Mouse (Mus musculus) CD4-positive, CD25-positive, alpha-beta regulatory T cell, adult 4 months (primary cell): ENCODE data around the gene Rora. TPM values are rescaled to one million over a fixed set of nuclear protein-coding genes. Genes with fewer than 3 reads are reported as not detected.
A peak's percentile ranks its signal among the peaks of the same experiment; 100 is the strongest.

Experiments used
- ATAC-seq: one replicate; pipeline ENCODE4 v1.8.0; 2017
- polyA plus RNA-seq, 2 experiments: library from polyadenylated mRNA; unstranded; fragments of 100-300 nt; shearing (Covaris generic); gene quantifications; one replicate each; pipeline ENCODE4 v1.2.1; 2017

Rora gene
- polyA plus RNA-seq, 2 experiments from 2014 or later = 35.6 to 42.4 TPM

GRCm38 (mm10) chr9:69367055-69367454 is 713.5 kb downstream of the Rora start:
- no peak for ATAC-seq

- peak; percentile 89 for ATAC-seq
Measured at GRCm38 (mm10) chr9:69368071-69368470, 714.5 kb downstream of the Rora start.

- ATAC-seq = no peak
Measured at GRCm38 (mm10) chr9:69371046-69371724, 717.6 kb downstream of the Rora start.

GRCm38 (mm10) chr9:69372871-69373270 is 719.3 kb downstream of the Rora start:
- ATAC-seq = no peak

- ATAC-seq = no peak
Measured at GRCm38 (mm10) chr9:69376982-69377653, 723.5 kb downstream of the Rora start.

- no peak for ATAC-seq
Measured at GRCm38 (mm10) chr9:69377654-69378045, 724.1 kb downstream of the Rora start.

- no peak for ATAC-seq
Measured at GRCm38 (mm10) chr9:69380546-69380945, 727.0 kb downstream of the Rora start.

GRCm38 (mm10) chr9:69381741-69382140 is 728.2 kb downstream of the Rora start:
- ATAC-seq = no peak

GRCm38 (mm10) chr9:69384475-69384874 is 730.9 kb downstream of the Rora start:
- no peak for ATAC-seq

- ATAC-seq = no peak
Measured at GRCm38 (mm10) chr9:69384905-69385304, 731.3 kb downstream of the Rora start.

- no peak for ATAC-seq
Measured at GRCm38 (mm10) chr9:69387296-69387695, 733.7 kb downstream of the Rora start.

GRCm38 (mm10) chr9:69390631-69391030 is 737.0 kb downstream of the Rora start:
- ATAC-seq = no peak

GRCm38 (mm10) chr9:69394234-69394633 is 740.6 kb downstream of the Rora start:
- ATAC-seq = no peak

- peak; percentile 38 for ATAC-seq
Measured at GRCm38 (mm10) chr9:69397432-69397759, 743.8 kb downstream of the Rora start.

GRCm38 (mm10) chr9:69397760-69398452 is 744.3 kb downstream of the Rora start, which contains the start of gene Ice2:
Gene Ice2 (plus strand): TSS chr9:69397906.
- ATAC-seq = peak; percentile 90

GRCm38 (mm10) chr9:69398453-69398850 is 744.9 kb downstream of the Rora start:
- ATAC-seq = peak; percentile 45

- no peak for ATAC-seq
Measured at GRCm38 (mm10) chr9:69404671-69405070, 751.1 kb downstream of the Rora start.

GRCm38 (mm10) chr9:69419476-69419875 is 765.9 kb downstream of the Rora start:
- no peak for ATAC-seq

GRCm38 (mm10) chr9:69430531-69430930 is 776.9 kb downstream of the Rora start:
- no peak for ATAC-seq

- ATAC-seq = no peak
Measured at GRCm38 (mm10) chr9:69431863-69432555, 778.4 kb downstream of the Rora start.

GRCm38 (mm10) chr9:69435194-69435593 is 781.6 kb downstream of the Rora start:
- ATAC-seq = no peak

GRCm38 (mm10) chr9:69435662-69436061 is 782.1 kb downstream of the Rora start:
- ATAC-seq = no peak
